Mouse (Mus musculus) neural tube, embryonic 12.5 days (tissue): ENCODE measurements around the gene Trio. TPM values are rescaled to one million over a fixed set of nuclear protein-coding genes. Genes with fewer than 3 reads are reported as not detected.

Experiments
- ATAC-seq: fragments of 200-750 bp; cut with Nextera tagmentation; 2 replicates; pipeline ENCODE4 v1.8.0; 2017; ENCODE audit warnings: low read depth, mild to moderate bottlenecking, moderate TSS enrichment, moderate library complexity; ENCODE audit not compliant: low FRiP score
- H3K27ac ChIP-seq: fragments of 300-500 bp; sonication (generic); 2 replicates; pipeline ENCODE4 v1.5.1; 2016
- H3K27me3 ChIP-seq: fragments of 300-500 bp; sonication (generic); replicated peaks from 2 replicates; pipeline ENCODE4 v1.6.1; 2016; ENCODE audit warnings: mild to moderate bottlenecking
- H3K36me3 ChIP-seq: fragments of 300-500 bp; sonication (generic); 2 replicates; pipeline ENCODE4 v1.6.1; 2016; ENCODE audit warnings: mild to moderate bottlenecking
- H3K4me1 ChIP-seq: fragments of 300-500 bp; sonication (generic); 2 replicates; pipeline ENCODE4 v1.6.1; 2016
- H3K4me2 ChIP-seq: fragments of 300-500 bp; sonication (generic); replicated peaks from 2 replicates; pipeline ENCODE4 v1.6.1; 2016; ENCODE audit warnings: mild to moderate bottlenecking
- H3K4me3 ChIP-seq: fragments of 300-500 bp; sonication (generic); 2 replicates; pipeline ENCODE4 v1.5.1; 2016
- H3K9ac ChIP-seq: fragments of 300-500 bp; sonication (generic); 2 replicates; pipeline ENCODE4 v1.6.1; 2016; ENCODE audit warnings: mild to moderate bottlenecking
- H3K9me3 ChIP-seq: fragments of 300-500 bp; sonication (generic); 2 replicates; pipeline ENCODE4 v1.6.1; 2016; ENCODE audit warnings: mild to moderate bottlenecking
- WGBS: fragments of 180-500 bp; shearing (Covaris S2); methylation state at CpG from one replicate; pipeline ENCODE4 v1.1.7; 2016; 5-methylcytosine and 5-hydroxymethylcytosine counted together
- polyA plus RNA-seq: library from polyadenylated mRNA; unstranded; fragments of >200 nt; fragmentation: Nextera tagmentation; extraction: Ambion mirVana; gene quantifications from 2 replicates; pipeline ENCODE4 v1.2.1, GENCODE M21; 2016

Trio gene
- polyA plus RNA-seq, 1 experiment from 2014 or later, result 38.1 TPM

DNA sequence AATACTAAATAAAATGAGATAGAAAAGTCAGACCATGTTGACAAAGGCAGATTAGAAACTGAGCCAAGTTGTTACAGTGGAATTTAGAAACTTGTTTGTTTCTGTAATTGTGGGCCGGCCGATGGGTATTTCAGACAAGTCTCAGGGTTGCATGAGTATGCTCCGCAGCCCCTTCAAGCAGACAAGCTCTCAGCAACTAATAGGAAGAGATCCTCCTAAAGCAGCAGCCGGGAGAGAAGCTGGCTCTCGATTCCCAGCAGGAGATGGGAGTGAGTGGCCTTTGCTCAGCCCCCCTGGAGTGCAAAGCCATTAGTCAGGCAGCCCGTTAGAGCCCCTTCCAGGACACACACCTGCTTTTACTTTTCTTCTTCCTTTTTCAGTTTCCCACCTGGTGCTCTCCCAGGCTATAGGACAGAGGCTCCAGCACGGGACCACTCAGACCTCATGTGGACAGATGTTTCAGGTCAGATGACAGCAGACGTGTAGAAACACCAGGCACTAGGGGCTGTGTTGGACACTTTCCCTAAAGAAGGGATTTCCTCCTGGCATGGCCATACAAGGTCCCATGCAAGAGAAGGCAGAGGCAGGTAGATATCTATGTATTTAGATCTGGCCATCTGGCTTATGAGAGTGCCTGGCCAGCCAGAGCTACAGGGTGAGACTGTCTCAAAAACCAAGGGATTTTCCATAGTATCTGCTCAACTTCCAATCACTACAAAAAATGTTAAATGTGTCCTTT, 26.9 kb downstream of the Trio start:
- H3K9me3 ChIP-seq, result no peaks in the 10 kb centered on the region
- no peak overlapping the region for H3K27ac ChIP-seq
- 8% methylated on average over 8 of the region's 8 CpGs for WGBS
- H3K27me3 ChIP-seq, result no peaks in the 10 kb centered on the region
- ATAC-seq, result no peak
- H3K36me3 ChIP-seq, result no peaks in the 10 kb centered on the region
- no peak overlapping the region for H3K4me3 ChIP-seq
- no peak overlapping the region for H3K9ac ChIP-seq
- H3K4me1 ChIP-seq, result peaks cover 58% of the 10 kb centered on the region
- H3K4me2 ChIP-seq, result peak overlapping the region; percentile 31

DNA sequence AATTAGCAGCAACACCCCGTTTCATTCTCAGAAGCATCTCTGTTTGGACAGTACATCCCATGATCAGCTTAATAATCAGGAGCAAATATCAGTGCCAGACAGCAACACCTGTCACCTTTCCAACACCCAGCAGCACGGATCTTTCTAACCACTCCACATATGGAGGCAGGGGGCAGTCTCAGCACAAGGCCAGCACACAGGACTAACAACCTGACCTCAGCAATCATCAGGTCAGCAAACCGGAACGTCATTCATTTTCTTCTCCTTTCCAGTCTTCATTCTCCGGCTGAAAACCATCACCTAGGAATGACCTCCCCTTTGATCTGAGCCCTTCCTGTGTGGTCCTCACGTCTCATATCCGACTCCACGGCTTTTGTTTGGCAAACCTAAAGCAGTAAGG, 27.7 kb downstream of the Trio start:
- no peaks in the 10 kb centered on the region for H3K27me3 ChIP-seq
- H3K36me3 ChIP-seq, result no peaks in the 10 kb centered on the region
- H3K4me1 ChIP-seq, result peaks cover 58% of the 10 kb centered on the region
- H3K9me3 ChIP-seq, result no peaks in the 10 kb centered on the region
- H3K4me2 ChIP-seq, result peak overlapping the region; percentile 27
- H3K4me3 ChIP-seq, result no peak overlapping the region
- no peak overlapping the region for H3K9ac ChIP-seq
- no peak for ATAC-seq
- 7% methylated on average over 8 of the region's 8 CpGs for WGBS
- H3K27ac ChIP-seq, result no peak overlapping the region

DNA sequence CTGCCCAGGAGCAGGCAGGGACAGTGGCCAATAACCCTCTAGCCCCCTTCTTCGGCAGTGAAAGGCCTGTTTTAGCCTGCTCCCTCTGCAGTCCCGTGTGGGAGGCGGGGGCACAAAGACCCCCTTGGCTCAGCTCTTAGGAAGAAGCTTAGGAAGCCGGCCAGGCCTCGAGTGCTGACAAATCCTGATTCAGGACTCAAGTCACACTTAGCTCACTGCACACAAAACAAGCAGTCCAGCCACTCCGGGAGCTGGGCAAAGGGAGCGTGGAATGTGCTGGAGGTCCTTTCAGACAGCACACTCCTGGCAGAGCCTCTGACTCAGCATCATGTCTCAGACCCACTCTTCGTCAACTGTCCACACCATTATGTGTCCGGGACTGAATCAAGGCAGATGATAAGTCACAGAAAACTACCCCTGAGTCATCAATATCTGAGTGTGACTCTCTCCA, 28.2 kb downstream of the Trio start:
- no peak overlapping the region for H3K27ac ChIP-seq
- no peak overlapping the region for H3K4me3 ChIP-seq
- no peaks in the 10 kb centered on the region for H3K27me3 ChIP-seq
- 30% methylated on average over 9 of the region's 9 CpGs for WGBS
- no peaks in the 10 kb centered on the region for H3K9me3 ChIP-seq
- H3K4me2 ChIP-seq, result no peak overlapping the region
- peak; percentile 39 for ATAC-seq
- no peaks in the 10 kb centered on the region for H3K36me3 ChIP-seq
- no peak overlapping the region for H3K9ac ChIP-seq
- peaks cover 55% of the 10 kb centered on the region for H3K4me1 ChIP-seq

DNA sequence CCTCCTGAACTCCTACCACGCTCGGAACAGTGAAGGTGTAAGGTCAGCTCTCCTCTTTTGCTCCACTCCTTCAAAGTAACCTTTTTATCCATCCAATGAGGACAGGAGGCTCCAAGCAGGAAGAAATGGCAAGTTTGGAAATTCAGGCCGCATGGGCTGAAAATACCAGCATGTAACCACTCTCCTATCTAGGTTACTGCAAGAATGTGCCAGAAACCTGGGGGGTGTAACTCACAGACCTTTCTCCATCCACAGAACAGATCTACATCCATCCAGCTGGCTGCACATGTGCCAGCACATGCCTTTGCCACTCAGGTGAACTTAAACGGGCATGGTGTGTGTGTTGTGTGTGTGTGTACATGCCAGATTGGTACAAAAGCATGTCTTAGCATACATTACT, 28.9 kb downstream of the Trio start:
- Histone ChIP-seq H3K4me2 (no peak overlapping the region), H3K4me1 (peaks cover 50% of the 10 kb centered on the region), H3K36me3 (no peaks in the 10 kb centered on the region), H3K27ac (no peak overlapping the region), H3K4me3 (no peak overlapping the region), H3K9ac (no peak overlapping the region), H3K27me3 (no peaks in the 10 kb centered on the region), H3K9me3 (no peaks in the 10 kb centered on the region)
- WGBS, result 88% methylated on average over 4 of the region's 4 CpGs
- no peak for ATAC-seq

DNA sequence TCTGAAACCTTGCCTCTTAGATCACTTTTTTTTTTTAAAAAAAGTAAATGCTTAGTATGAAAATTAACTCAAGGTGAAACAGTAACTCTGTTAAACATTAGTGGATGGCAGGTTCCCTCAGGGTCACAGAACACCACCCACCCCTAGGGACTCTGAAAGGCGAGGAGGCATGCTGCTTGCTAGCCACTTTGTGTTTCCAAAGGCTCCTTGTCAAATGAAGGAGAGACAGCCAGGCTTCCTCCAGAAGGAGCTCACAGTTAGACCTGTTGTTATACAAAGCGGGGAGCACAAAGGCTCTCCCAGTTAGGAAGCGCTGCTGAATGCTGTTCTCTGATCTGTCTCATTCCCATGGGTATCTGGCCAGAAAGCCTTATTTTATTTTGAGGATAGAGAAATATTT, 30.2 kb downstream of the Trio start:
- no peak for ATAC-seq
- H3K4me3 ChIP-seq, result no peak overlapping the region
- H3K4me1 ChIP-seq, result peaks cover 44% of the 10 kb centered on the region
- H3K27me3 ChIP-seq, result no peaks in the 10 kb centered on the region
- no peak overlapping the region for H3K27ac ChIP-seq
- no peak overlapping the region for H3K9ac ChIP-seq
- 22% methylated on average over 3 of the region's 3 CpGs for WGBS
- no peak overlapping the region for H3K4me2 ChIP-seq
- H3K9me3 ChIP-seq, result no peaks in the 10 kb centered on the region
- no peaks in the 10 kb centered on the region for H3K36me3 ChIP-seq

DNA sequence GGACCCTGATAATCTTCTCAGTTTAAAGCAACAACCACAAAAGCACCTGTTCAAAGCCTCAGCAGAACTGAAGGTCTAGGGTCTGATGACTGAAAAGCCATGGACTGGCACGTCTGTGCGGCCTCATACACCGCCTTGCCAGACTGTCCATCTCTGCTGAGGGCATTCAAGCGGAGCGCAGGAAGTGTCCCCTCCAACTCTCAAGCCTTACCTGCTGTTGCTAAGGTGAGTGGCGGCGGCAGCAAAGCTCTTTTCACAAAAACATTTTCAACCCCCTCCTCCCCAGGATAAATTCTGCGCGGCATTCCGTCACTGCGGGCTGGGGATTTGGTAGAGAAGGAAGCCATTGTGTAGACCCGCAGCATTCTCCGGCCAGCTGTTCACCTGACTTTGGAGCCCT, 30.8 kb downstream of the Trio start:
- H3K4me2 ChIP-seq, result no peak overlapping the region
- H3K4me1 ChIP-seq, result peaks cover 42% of the 10 kb centered on the region
- WGBS, result 57% methylated on average over 13 of the region's 13 CpGs

DNA sequence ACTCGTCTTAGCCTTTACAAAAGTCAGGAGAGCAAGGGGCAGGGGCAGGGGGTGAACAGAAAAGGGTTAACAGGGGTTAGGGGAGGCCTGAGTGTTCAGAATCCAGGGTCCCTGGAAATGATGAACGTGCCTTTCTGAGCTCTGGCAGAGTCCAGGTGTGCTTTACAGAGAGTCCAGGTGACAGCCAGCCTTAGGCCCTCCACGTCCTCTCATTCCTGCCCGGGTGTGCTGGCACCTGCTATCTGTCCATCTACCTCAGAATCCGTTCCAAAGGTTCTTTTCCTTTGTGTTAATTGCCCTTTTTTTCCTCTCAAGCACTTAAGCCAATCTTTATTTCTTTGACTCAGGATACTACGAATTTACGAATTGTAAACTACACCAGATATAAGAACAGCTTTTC, 32.1 kb downstream of the Trio start:
- peaks cover 35% of the 10 kb centered on the region for H3K4me1 ChIP-seq
- no peak overlapping the region for H3K4me2 ChIP-seq
- H3K36me3 ChIP-seq, result no peaks in the 10 kb centered on the region
- H3K4me3 ChIP-seq, result no peak overlapping the region
- H3K27ac ChIP-seq, result no peak overlapping the region
- H3K9me3 ChIP-seq, result no peaks in the 10 kb centered on the region
- WGBS, result 81% methylated on average over 7 of the region's 7 CpGs
- H3K27me3 ChIP-seq, result no peaks in the 10 kb centered on the region
- no peak for ATAC-seq
- H3K9ac ChIP-seq, result no peak overlapping the region

More for the DNA sequence above, 30.8 kb downstream of the Trio start:
- no peak for ATAC-seq
- Histone ChIP-seq H3K27me3 (no peaks in the 10 kb centered on the region), H3K27ac (no peak overlapping the region), H3K36me3 (no peaks in the 10 kb centered on the region), H3K4me3 (no peak overlapping the region), H3K9ac (no peak overlapping the region), H3K9me3 (no peaks in the 10 kb centered on the region)

DNA sequence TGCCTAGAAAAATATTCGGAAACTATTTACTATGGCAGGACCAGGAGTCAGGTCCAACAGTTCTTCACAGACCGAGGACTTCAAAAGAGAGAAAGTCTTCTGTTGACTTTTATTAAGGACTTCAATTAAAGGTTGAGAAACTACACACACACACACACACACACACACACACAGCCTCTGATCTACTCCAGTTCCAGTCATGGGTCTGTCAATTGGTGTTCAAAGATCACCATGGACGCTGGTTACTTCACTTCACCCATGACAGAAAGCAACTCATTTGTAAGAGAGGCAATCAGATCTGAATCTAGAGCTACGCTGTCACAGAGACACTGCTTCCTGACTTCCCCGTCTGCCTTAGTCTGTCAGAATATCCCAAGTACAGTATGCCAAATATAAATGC, 33.1 kb downstream of the Trio start:
- WGBS, result 71% methylated on average over 5 of the region's 5 CpGs
- Histone ChIP-seq H3K9ac (no peak overlapping the region), H3K4me3 (no peak overlapping the region), H3K4me2 (no peak overlapping the region), H3K36me3 (no peaks in the 10 kb centered on the region), H3K4me1 (peaks cover 34% of the 10 kb centered on the region), H3K9me3 (no peaks in the 10 kb centered on the region), H3K27me3 (no peaks in the 10 kb centered on the region), H3K27ac (no peak overlapping the region)
- no peak for ATAC-seq

DNA sequence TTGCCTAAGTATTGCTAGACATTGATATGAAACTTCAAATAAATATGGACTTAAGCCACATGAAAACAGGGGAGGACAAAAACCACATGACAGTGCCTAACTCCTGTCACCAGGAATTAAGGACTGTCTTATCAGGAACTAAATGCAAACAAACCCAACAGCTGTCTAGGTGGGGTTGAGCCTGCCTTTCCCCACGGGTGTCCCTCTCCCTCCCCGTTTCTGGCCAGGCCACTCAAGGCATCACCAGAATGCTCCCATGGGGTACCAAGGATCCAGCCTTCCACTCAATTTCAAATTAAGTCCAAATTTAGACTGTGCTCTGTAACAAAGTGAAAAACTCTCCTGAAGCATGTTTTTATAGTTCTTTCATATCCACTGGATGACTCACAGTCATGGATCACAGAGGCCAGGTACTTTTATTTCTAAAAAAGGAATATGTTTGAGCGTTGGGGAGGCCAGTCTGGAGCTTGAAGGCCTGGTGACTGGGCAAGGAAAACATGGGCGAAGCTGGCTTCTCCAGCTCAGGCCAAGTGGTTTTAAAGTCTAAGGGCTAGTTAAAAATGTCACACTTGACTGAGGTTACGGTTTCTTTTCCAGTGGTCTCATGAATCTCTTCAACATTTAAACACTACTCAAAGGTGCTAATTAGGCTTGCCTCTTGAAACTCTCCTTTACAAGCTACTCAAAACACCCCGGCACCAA, 33.6 kb downstream of the Trio start:
- Histone ChIP-seq H3K9ac (no peak overlapping the region), H3K4me2 (no peak overlapping the region), H3K36me3 (no peaks in the 10 kb centered on the region), H3K4me3 (no peak overlapping the region), H3K4me1 (peaks cover 29% of the 10 kb centered on the region), H3K27ac (no peak overlapping the region), H3K27me3 (no peaks in the 10 kb centered on the region), H3K9me3 (no peaks in the 10 kb centered on the region)
- WGBS, result 72% methylated on average over 6 of the region's 6 CpGs
- ATAC-seq, result no peak

DNA sequence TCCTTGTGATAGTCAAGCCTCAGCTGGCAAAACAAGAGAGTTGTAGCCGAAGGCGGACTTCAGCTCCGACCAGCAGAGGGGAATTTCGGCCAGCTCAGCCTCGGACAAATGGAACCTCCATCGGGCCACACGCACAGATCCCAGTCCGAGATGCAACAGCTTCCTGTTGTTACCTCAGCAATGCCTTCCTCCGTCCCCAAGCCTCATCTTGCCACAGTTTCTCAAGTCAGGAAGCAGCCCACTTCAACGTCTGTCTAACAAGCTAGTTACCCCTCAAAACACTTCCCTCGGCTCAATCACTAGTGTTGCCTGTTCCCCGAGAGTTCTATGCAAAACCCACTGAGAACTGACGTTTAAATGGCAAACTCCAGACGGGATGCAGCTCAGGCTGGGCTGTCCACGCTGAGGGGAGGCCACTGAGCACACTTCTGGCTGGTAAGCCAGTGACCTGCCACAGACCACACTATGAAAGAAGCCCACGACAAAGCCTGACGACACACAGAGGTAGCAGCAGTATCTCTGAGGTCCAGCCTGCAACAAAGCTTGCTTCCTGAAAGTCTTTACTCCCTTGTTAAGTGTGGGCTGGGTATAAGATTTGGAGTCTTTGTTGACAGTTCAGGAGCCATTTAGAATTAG, 34.5 kb downstream of the Trio start:
- ATAC-seq, result no peak
- Histone ChIP-seq H3K27ac (no peak overlapping the region), H3K9ac (no peak overlapping the region), H3K9me3 (no peaks in the 10 kb centered on the region), H3K4me1 (peaks cover 28% of the 10 kb centered on the region), H3K4me2 (no peak overlapping the region), H3K4me3 (no peak overlapping the region), H3K36me3 (no peaks in the 10 kb centered on the region), H3K27me3 (no peaks in the 10 kb centered on the region)
- WGBS, result 76% methylated on average over 17 of the region's 17 CpGs

DNA sequence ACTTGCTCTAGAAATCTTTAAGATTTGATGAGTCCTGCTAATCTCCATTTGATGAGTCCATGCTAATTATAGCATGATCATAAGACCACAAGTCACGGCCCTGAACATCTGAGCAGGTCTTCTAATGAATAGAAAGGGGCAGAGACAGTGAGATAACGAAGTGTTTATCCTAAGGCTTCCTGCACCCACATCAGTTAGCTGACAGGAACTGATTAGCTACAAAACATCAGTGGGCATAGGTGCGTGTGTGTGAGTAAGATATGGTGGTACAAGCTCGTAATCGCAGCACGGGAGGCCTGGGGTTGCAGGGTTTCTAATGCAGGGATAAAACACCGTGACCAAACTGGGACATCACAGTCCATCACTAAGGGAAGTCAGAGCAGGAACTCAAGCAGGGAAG, 37.7 kb downstream of the Trio start:
- H3K9ac ChIP-seq, result no peak overlapping the region
- no peak for ATAC-seq
- 79% methylated on average over 7 of the region's 7 CpGs for WGBS
- no peak overlapping the region for H3K4me3 ChIP-seq
- no peak overlapping the region for H3K27ac ChIP-seq
- H3K36me3 ChIP-seq, result no peaks in the 10 kb centered on the region
- H3K4me2 ChIP-seq, result no peak overlapping the region
- H3K27me3 ChIP-seq, result no peaks in the 10 kb centered on the region
- peaks cover 11% of the 10 kb centered on the region for H3K4me1 ChIP-seq
- no peaks in the 10 kb centered on the region for H3K9me3 ChIP-seq

DNA sequence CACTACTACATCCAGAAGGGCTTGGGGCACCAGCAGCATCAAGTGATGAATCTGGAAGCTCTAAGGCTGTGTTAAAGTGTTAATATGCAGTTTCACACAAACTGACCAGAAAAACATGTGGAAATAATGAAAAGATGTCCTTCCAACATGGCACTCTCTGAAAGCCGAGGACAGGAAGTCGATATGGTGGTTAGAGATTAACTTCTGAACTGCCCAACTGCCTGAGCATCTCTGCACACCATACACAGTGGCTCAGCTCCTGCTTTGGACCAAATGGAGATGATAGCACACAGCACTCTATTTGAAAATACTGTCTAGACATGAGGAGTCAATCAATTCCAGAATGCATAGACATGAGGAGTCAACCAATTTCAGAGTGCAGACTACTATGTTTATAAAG, 40.8 kb downstream of the Trio start:
- Histone ChIP-seq H3K27ac (no peak overlapping the region), H3K9ac (no peak overlapping the region)
- ATAC-seq, result no peak

More for the DNA sequence above, 40.8 kb downstream of the Trio start:
- H3K9me3 ChIP-seq, result no peaks in the 10 kb centered on the region
- no peaks in the 10 kb centered on the region for H3K27me3 ChIP-seq
- no peaks in the 10 kb centered on the region for H3K36me3 ChIP-seq
- 86% methylated on average over 2 of the region's 2 CpGs for WGBS
- peaks cover 27% of the 10 kb centered on the region for H3K4me1 ChIP-seq
- no peak overlapping the region for H3K4me3 ChIP-seq
- H3K4me2 ChIP-seq, result no peak overlapping the region
